19 mouse cellular contexts compared by ENCODE assay signal in genomic region chr1:107127453-107127852, GRCm38 (mm10). TPM values are rescaled to one million over a fixed set of nuclear protein-coding genes. Genes with fewer than 3 reads are reported as not detected.
DNase-seq lines count a peak whose midpoint lies in the region; ATAC-seq and TF ChIP-seq lines count a peak whose summit lies in the region.
"Not testable (repeated sequence)": the region's sequence is repeated elsewhere in the genome, so short reads cannot be mapped to it uniquely, and the experiment has no call there.
"Had no signal": no experiment of that assay in that cellular context is flagged by ENCODE, and none has a peak within 500 bp of the region (broad histone marks: within the 10 kb centered on the region; RNA-seq: fewer than 3 reads in every experiment).

No protein-coding gene starts in this region.

- not testable (repeated sequence) for H3K36me3 ChIP-seq in heart, adult 2 months (ENCODE audit: control insufficient read depth, insufficient read depth, low read length); kidney, postnatal 0 days (ENCODE audit: insufficient read depth, low read length); liver, postnatal 0 days (replicated peaks; ENCODE audit: insufficient read depth, low read length)

- not testable (repeated sequence) for H3K27ac ChIP-seq in heart, adult 2 months; kidney, postnatal 0 days; liver, postnatal 0 days (ENCODE audit: low read depth)

- not testable (repeated sequence) for TF ChIP-seq EP300 in heart, adult 2 months (IDR thresholded peaks at IDR 0.05; ENCODE audit: insufficient read depth, low read depth, low read length); liver, postnatal 0 days (IDR thresholded peaks at IDR 0.05; ENCODE audit: low read depth)

- H3K27me3 ChIP-seq in heart, adult 2 months (ENCODE audit: control insufficient read depth, insufficient read depth, low read length); kidney, postnatal 0 days (ENCODE audit: insufficient read depth, low read length); liver, postnatal 0 days (ENCODE audit: insufficient read depth, low read length): not testable (repeated sequence)

- TF ChIP-seq CTCF in heart, adult 2 months (IDR thresholded peaks at IDR 0.05), result peak; percentile 34
- peak; percentile 51 for TF ChIP-seq CTCF in kidney, postnatal 0 days (IDR thresholded peaks at IDR 0.05; ENCODE audit: low read depth)
- peak; percentile 30; the same call in 1 of the 2 replicates for TF ChIP-seq CTCF in liver, postnatal 0 days (IDR thresholded peaks at IDR 0.05; ENCODE audit: low read depth)

- H3K4me3 ChIP-seq in heart, adult 2 months; kidney, postnatal 0 days (replicated peaks; ENCODE audit: low read depth, low read length); liver, postnatal 0 days (ENCODE audit: low read depth, low read length): not testable (repeated sequence)

- not testable (repeated sequence) for TF ChIP-seq POLR2A in heart, adult 2 months (IDR thresholded peaks at IDR 0.05; ENCODE audit: insufficient read depth, low read depth, low read length)

- intact Hi-C loops in heart, adult 2 months (cut with DNase I), result not testable (repeated sequence)

- DNase-seq in MEL-GATA-1-ER (ENCODE audit: extremely low read depth, low read depth), result peak; percentile 4
- DNase-seq in cerebellum, postnatal 36 days, result peak; percentile 8 to 10
- not testable (repeated sequence) for DNase-seq in heart, adult 2 months; kidney, postnatal 0 days (ENCODE audit: low spot score); liver, postnatal 0 days
- DNase-seq in layer of hippocampus, postnatal 14 days (ENCODE audit: low spot score in 2 of 2), result peak; percentile 9 to 21

- H3K4me2 ChIP-seq in kidney, postnatal 0 days (ENCODE audit: low read length); liver, postnatal 0 days (ENCODE audit: low read depth, low read length): not testable (repeated sequence)

- not testable (repeated sequence) for H3K9ac ChIP-seq in heart, adult 2 months (ENCODE audit: low read depth, low read length); kidney, postnatal 0 days (ENCODE audit: low read depth, low read length); liver, postnatal 0 days (replicated peaks)

- H3K4me1 ChIP-seq in heart, adult 2 months (ENCODE audit: control insufficient read depth, insufficient read depth, low read length); kidney, postnatal 0 days (replicated peaks; ENCODE audit: insufficient read depth, low read length); liver, postnatal 0 days (ENCODE audit: insufficient read depth): not testable (repeated sequence)

- H3K79me2 ChIP-seq in heart, adult 2 months (replicated peaks; ENCODE audit: control insufficient read depth, insufficient read depth, low read length), result not testable (repeated sequence)

- H3K9me3 ChIP-seq in kidney, postnatal 0 days (replicated peaks; ENCODE audit: low read length); liver, postnatal 0 days (ENCODE audit: low read length): not testable (repeated sequence)

- ATAC-seq in kidney, postnatal 0 days (replicated peaks; ENCODE audit: low FRiP score, low read depth); liver, postnatal 0 days: not testable (repeated sequence)
- ATAC-seq in neutrophil, adult 5-6 weeks (ENCODE audit: extremely low read depth, insufficient number of reproducible peaks, low FRiP score, poor library complexity, severe bottlenecking), result peak; percentile 78

RNA-seq across cellular contexts. Expression of gene Serpinb3d, which starts 44.1 kb away (rescaled TPM):
- not detected for total RNA-seq in heart, adult 2 months (2021)
- polyA plus RNA-seq in heart, adult 2 months (2012; rRNA removed), result not detected in 2 replicates
- not detected in 2 replicates for polyA plus RNA-seq in kidney, postnatal 0 days (2015; fragmentation: Nextera tagmentation; extraction: Ambion mirVana)
- not detected for total RNA-seq in layer of hippocampus, postnatal 14 days (2021)
- not detected in 2 replicates for polyA plus RNA-seq in liver, postnatal 0 days (2015; fragmentation: Nextera tagmentation; extraction: Ambion mirVana)
- not detected in 2 replicates for total RNA-seq in neutrophil, adult 5-6 weeks (2017)
- total RNA-seq: adrenal gland, postnatal 14 days; gastrocnemius, postnatal 25 days; heart, postnatal 36 days; liver, adult 2 months had no signal
- polyA plus RNA-seq: embryonic facial prominence, embryonic 11.5 days; forebrain, embryonic 16.5 days; heart, embryonic 11.5 days; kidney, embryonic 16.5 days; liver, adult 2 months; lung, embryonic 16.5 days; midbrain, embryonic 10.5 days; neural tube, embryonic 15.5 days; testis, adult 2 months had no signal
